In the genomic region with DNA sequence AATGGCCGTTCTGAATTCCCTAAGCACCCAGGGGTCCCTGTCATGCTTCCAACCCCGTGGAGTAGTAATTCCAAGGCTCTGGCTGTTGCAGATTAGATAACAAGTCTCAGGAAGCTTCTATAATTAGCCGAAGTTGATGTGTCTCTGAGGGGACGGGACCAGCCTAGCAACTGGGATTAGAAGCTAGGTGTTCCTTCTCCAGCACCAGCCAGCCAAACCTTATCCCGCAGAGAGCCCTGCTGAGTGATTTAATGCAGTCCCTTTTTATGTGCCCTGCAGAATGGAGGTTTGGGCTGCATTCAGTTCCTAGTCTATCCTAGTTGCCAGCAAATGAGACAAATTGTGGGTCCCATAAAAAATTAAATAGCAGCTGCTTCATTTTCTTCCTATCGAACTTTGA, we compare ENCODE assay signal across 17 mouse cellular contexts. TPM values are rescaled to one million over a fixed set of nuclear protein-coding genes. Genes with fewer than 3 reads are reported as not detected.
DNase-seq lines count a peak whose midpoint lies in the region; ATAC-seq and TF ChIP-seq lines count a peak whose summit lies in the region.
"Had no signal": no experiment of that assay in that cellular context is flagged by ENCODE, and none has a peak within 500 bp of the region (broad histone marks: within the 10 kb centered on the region; RNA-seq: fewer than 3 reads in every experiment).

No protein-coding gene starts in this region.

- TF ChIP-seq EP300 in heart, adult 2 months (IDR thresholded peaks at IDR 0.05; ENCODE audit: insufficient read depth, low read depth, low read length), result no peak

- TF ChIP-seq CTCF in heart, adult 2 months (IDR thresholded peaks at IDR 0.05), result no peak

- H3K79me2 ChIP-seq in heart, adult 2 months (replicated peaks; ENCODE audit: control insufficient read depth, insufficient read depth, low read length), result no peaks in the 10 kb centered on the region

- DNase-seq in heart, adult 2 months, result no peak
- DNase-seq in hindbrain, embryonic 10.5 days (ENCODE audit: low spot score), result no peak
- no peak for DNase-seq in left cerebral cortex, postnatal 36 days (ENCODE audit: low spot score in 2 of 2)
- DNase-seq: adrenal gland, postnatal 10 days; cerebellum, adult 18-20 months; liver, embryonic 13.5 days; right cerebral cortex, adult 18-20 months; thymus, postnatal 4 days had no signal

- H3K4me3 ChIP-seq in heart, embryonic 11.5 days (ENCODE audit: low read depth, low read length), result no peak overlapping the region
- H3K4me3 ChIP-seq in heart, adult 2 months, result no peak overlapping the region
- H3K4me3 ChIP-seq in hindbrain, embryonic 12.5 days, result no peak overlapping the region
- H3K4me3 ChIP-seq in hindbrain, embryonic 10.5 days, result no peak overlapping the region
- H3K4me3 ChIP-seq in hindbrain, embryonic 16.5 days (ENCODE audit: low read length), result no peak overlapping the region
- no peak overlapping the region for H3K4me3 ChIP-seq in neural tube, embryonic 15.5 days (replicated peaks)
- H3K4me3 ChIP-seq: embryonic facial prominence, embryonic 10.5 days; forebrain, embryonic 15.5 days; intestine, embryonic 15.5 days; liver, embryonic 13.5 days had no signal

- intact Hi-C loops in heart, adult 2 months (cut with DNase I), result no loop called here
- intact Hi-C loops in left cerebral cortex, postnatal 36 days (cut with DNase I), result no loop called here

- H3K9me3 ChIP-seq in heart, embryonic 11.5 days (replicated peaks; ENCODE audit: control insufficient read depth, low read length), result peaks cover under 1% of the 10 kb centered on the region
- H3K9me3 ChIP-seq in hindbrain, embryonic 12.5 days (replicated peaks), result no peaks in the 10 kb centered on the region
- 0 out of 2 replicates have a peak, but pooled peaks cover 1% of the 10 kb centered on the region for H3K9me3 ChIP-seq in hindbrain, embryonic 10.5 days
- no peaks in the 10 kb centered on the region for H3K9me3 ChIP-seq in hindbrain, embryonic 16.5 days (ENCODE audit: control insufficient read depth, low read length)
- H3K9me3 ChIP-seq in neural tube, embryonic 15.5 days (replicated peaks), result no peaks in the 10 kb centered on the region
- H3K9me3 ChIP-seq: forebrain, embryonic 15.5 days; intestine, embryonic 15.5 days; liver, embryonic 13.5 days had no signal

- H3K36me3 ChIP-seq in heart, embryonic 11.5 days (ENCODE audit: control insufficient read depth, insufficient read depth, low read length), result no peaks in the 10 kb centered on the region
- H3K36me3 ChIP-seq in heart, adult 2 months (ENCODE audit: control insufficient read depth, insufficient read depth, low read length), result no peaks in the 10 kb centered on the region
- no peaks in the 10 kb centered on the region for H3K36me3 ChIP-seq in hindbrain, embryonic 12.5 days
- H3K36me3 ChIP-seq in hindbrain, embryonic 10.5 days, result no peaks in the 10 kb centered on the region
- no peaks in the 10 kb centered on the region for H3K36me3 ChIP-seq in hindbrain, embryonic 16.5 days (ENCODE audit: control insufficient read depth, insufficient read depth, low read length)
- H3K36me3 ChIP-seq in neural tube, embryonic 15.5 days, result no peaks in the 10 kb centered on the region
- H3K36me3 ChIP-seq: embryonic facial prominence, embryonic 10.5 days; forebrain, embryonic 15.5 days; intestine, embryonic 15.5 days; liver, embryonic 13.5 days had no signal

- no peak for TF ChIP-seq POLR2A in heart, adult 2 months (IDR thresholded peaks at IDR 0.05; ENCODE audit: insufficient read depth, low read depth, low read length)

- peaks cover 23% of the 10 kb centered on the region for H3K4me1 ChIP-seq in heart, embryonic 11.5 days (ENCODE audit: control insufficient read depth, insufficient read depth, low read length)
- H3K4me1 ChIP-seq in heart, adult 2 months (ENCODE audit: control insufficient read depth, insufficient read depth, low read length), result no peaks in the 10 kb centered on the region
- H3K4me1 ChIP-seq in hindbrain, embryonic 12.5 days, result peaks cover 35% of the 10 kb centered on the region
- peaks cover 32% of the 10 kb centered on the region for H3K4me1 ChIP-seq in hindbrain, embryonic 10.5 days (replicated peaks)
- peaks cover 20% of the 10 kb centered on the region for H3K4me1 ChIP-seq in hindbrain, embryonic 16.5 days (ENCODE audit: control insufficient read depth, insufficient read depth, low read depth, low read length)
- peaks cover 45% of the 10 kb centered on the region for H3K4me1 ChIP-seq in neural tube, embryonic 15.5 days

- 15% methylated on average over 6 of the region's 6 CpGs for WGBS in heart, embryonic 11.5 days (ENCODE audit: insufficient replicate concordance)
- 14% methylated on average over 6 of the region's 6 CpGs for WGBS in heart, adult 2 months
- WGBS in hindbrain, embryonic 12.5 days, result 28% methylated on average over 6 of the region's 6 CpGs
- WGBS in hindbrain, embryonic 10.5 days, result 38% methylated on average over 6 of the region's 6 CpGs
- 21% methylated on average over 6 of the region's 6 CpGs for WGBS in hindbrain, embryonic 16.5 days
- WGBS in neural tube, embryonic 15.5 days, result 5% methylated on average over 6 of the region's 6 CpGs

- peak overlapping the region; percentile 24; the same call in 1 of the 2 replicates for H3K27ac ChIP-seq in heart, embryonic 11.5 days (ENCODE audit: low read depth, low read length)
- no peak overlapping the region for H3K27ac ChIP-seq in heart, adult 2 months
- H3K27ac ChIP-seq in hindbrain, embryonic 12.5 days, result peak overlapping the region; percentile 57
- H3K27ac ChIP-seq in hindbrain, embryonic 10.5 days, result no peak overlapping the region
- peak overlapping the region; percentile 19; the same call in 1 of the 2 replicates for H3K27ac ChIP-seq in hindbrain, embryonic 16.5 days (ENCODE audit: low read depth, low read length)
- peak overlapping the region; percentile 63 for H3K27ac ChIP-seq in neural tube, embryonic 15.5 days (replicated peaks)
- H3K27ac ChIP-seq: embryonic facial prominence, embryonic 10.5 days; forebrain, embryonic 15.5 days; intestine, embryonic 15.5 days; liver, embryonic 13.5 days had no signal

- H3K4me2 ChIP-seq in heart, embryonic 11.5 days, result 0 out of 2 replicates have a peak overlapping the region, but pooled peaks have one; percentile 11
- H3K4me2 ChIP-seq in hindbrain, embryonic 12.5 days (replicated peaks), result no peak overlapping the region
- H3K4me2 ChIP-seq in hindbrain, embryonic 16.5 days (ENCODE audit: low read length), result no peak overlapping the region
- 0 out of 2 replicates have a peak overlapping the region, but pooled peaks have one; percentile 0 for H3K4me2 ChIP-seq in neural tube, embryonic 15.5 days
- H3K4me2 ChIP-seq: forebrain, embryonic 15.5 days; intestine, embryonic 15.5 days; liver, embryonic 13.5 days had no signal

- no peak for ATAC-seq in heart, embryonic 11.5 days (replicated peaks; ENCODE audit: insufficient number of reproducible peaks, low FRiP score, low TSS enrichment)
- no peak for ATAC-seq in hindbrain, embryonic 12.5 days (ENCODE audit: low FRiP score)
- no peak for ATAC-seq in hindbrain, embryonic 16.5 days
- peak; percentile 43; the same call in 1 of the 2 replicates for ATAC-seq in neural tube, embryonic 15.5 days (ENCODE audit: low FRiP score)
- ATAC-seq: forebrain, embryonic 15.5 days; intestine, embryonic 15.5 days had no signal

- H3K9ac ChIP-seq in heart, embryonic 11.5 days (ENCODE audit: low read depth, low read length), result no peak overlapping the region
- no peak overlapping the region for H3K9ac ChIP-seq in heart, adult 2 months (ENCODE audit: low read depth, low read length)
- no peak overlapping the region for H3K9ac ChIP-seq in hindbrain, embryonic 12.5 days
- H3K9ac ChIP-seq in hindbrain, embryonic 16.5 days (ENCODE audit: low read depth, low read length), result no peak overlapping the region
- no peak overlapping the region for H3K9ac ChIP-seq in neural tube, embryonic 15.5 days (replicated peaks)
- H3K9ac ChIP-seq: forebrain, embryonic 15.5 days; intestine, embryonic 15.5 days; liver, embryonic 13.5 days had no signal

- H3K27me3 ChIP-seq in heart, embryonic 11.5 days (ENCODE audit: control insufficient read depth, insufficient read depth, low read length), result no peaks in the 10 kb centered on the region
- H3K27me3 ChIP-seq in heart, adult 2 months (ENCODE audit: control insufficient read depth, insufficient read depth, low read length), result no peaks in the 10 kb centered on the region
- no peaks in the 10 kb centered on the region for H3K27me3 ChIP-seq in hindbrain, embryonic 12.5 days
- H3K27me3 ChIP-seq in hindbrain, embryonic 10.5 days (ENCODE audit: insufficient read depth, poor library complexity, severe bottlenecking), result no peaks in the 10 kb centered on the region
- H3K27me3 ChIP-seq in hindbrain, embryonic 16.5 days (replicated peaks; ENCODE audit: control insufficient read depth, insufficient read depth, low read length), result no peaks in the 10 kb centered on the region
- no peaks in the 10 kb centered on the region for H3K27me3 ChIP-seq in neural tube, embryonic 15.5 days (replicated peaks)
- H3K27me3 ChIP-seq: forebrain, embryonic 15.5 days; intestine, embryonic 15.5 days; liver, embryonic 13.5 days had no signal

RNA-seq across cellular contexts. Expression of a gene that starts 54.0 kb away (rescaled TPM):
- 5.4 and 5.9 TPM in 2 replicates for polyA plus RNA-seq in heart, embryonic 11.5 days (2014; fragmentation: Nextera tagmentation; extraction: Ambion mirVana)
- under 1 TPM; 0.16 to 0.34 TPM for total RNA-seq in heart, adult 2 months (2021)
- 0.49 and 0.88 TPM in 2 replicates for polyA plus RNA-seq in heart, adult 2 months (2012; rRNA removed)
- 35.1 and 36.6 TPM in 2 replicates for polyA plus RNA-seq in hindbrain, embryonic 12.5 days (2016; fragmentation: Nextera tagmentation; extraction: Ambion mirVana)
- 16.3 and 22.3 TPM in 2 replicates for polyA plus RNA-seq in hindbrain, embryonic 10.5 days (2016; fragmentation: Nextera tagmentation; extraction: Ambion mirVana)
- polyA plus RNA-seq in hindbrain, embryonic 16.5 days (2015; fragmentation: Nextera tagmentation; extraction: Ambion mirVana), result 83.1 and 85.0 TPM in 2 replicates
- polyA plus RNA-seq in neural tube, embryonic 15.5 days (2015; fragmentation: Nextera tagmentation; extraction: Ambion mirVana), result 82.3 and 88.9 TPM in 2 replicates
- 100 to 1,000 TPM; 113 TPM for total RNA-seq in left cerebral cortex, postnatal 36 days (2021)
- total RNA-seq: granulocyte monocyte progenitor cell, adult 5-6 weeks; megakaryocyte progenitor cell, adult 5-6 weeks had no signal

Comparison
In these comparisons a context has a peak if more than half of its experiments do, and no peak if none do; other contexts are left out.
1. H3K27ac ChIP-seq: peak in heart, embryonic 11.5 days (single experiment), hindbrain, embryonic 12.5 days (single experiment), hindbrain, embryonic 16.5 days (single experiment) and neural tube, embryonic 15.5 days (single experiment); none in heart, adult 2 months (single experiment) and hindbrain, embryonic 10.5 days (single experiment).
2. H3K4me2 ChIP-seq: peak in heart, embryonic 11.5 days (single experiment) and neural tube, embryonic 15.5 days (single experiment); none in hindbrain, embryonic 12.5 days (single experiment) and hindbrain, embryonic 16.5 days (single experiment).